Mouse (Mus musculus): ENCODE measurements around the gene Ptgis. TPM values are rescaled to one million over a fixed set of nuclear protein-coding genes. Genes with fewer than 3 reads are reported as not detected.

Ptgis gene
- polyA plus RNA-seq, 1 experiment from 2014 or later, result 8.5 TPM

DNA sequence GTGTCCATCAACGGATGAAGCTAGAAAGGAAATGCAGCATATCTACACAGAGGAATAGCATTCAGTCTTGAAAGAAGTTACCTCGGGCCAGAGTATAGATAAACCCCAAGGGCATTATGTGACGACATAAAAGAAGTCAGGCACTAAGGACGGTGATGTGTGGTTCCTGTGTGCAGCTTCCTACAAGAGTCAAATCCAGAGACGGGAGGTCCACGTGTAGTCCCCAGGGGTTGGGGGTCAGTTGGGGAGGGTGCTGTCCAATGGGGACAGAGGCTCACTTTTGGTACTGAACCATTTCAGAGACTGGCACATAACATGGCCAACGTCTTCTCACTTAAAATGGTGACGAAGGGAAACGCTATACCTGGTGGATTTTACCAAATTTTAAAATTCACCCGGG is 61.1 kb downstream of the Ptgis start:
- Histone ChIP-seq H3K4me1 (no peaks in the 10 kb centered on the region), H3K27me3 (replicated peaks) (no peaks in the 10 kb centered on the region), H3K9me3 (no peaks in the 10 kb centered on the region), H3K4me2 (replicated peaks) (no peak overlapping the region), H3K4me3 (no peak overlapping the region), H3K27ac (no peak overlapping the region), H3K9ac (no peak overlapping the region), H3K36me3 (no peaks in the 10 kb centered on the region)
- ATAC-seq (ENCODE audit: low FRiP score, low read depth), result no peak
- 86% methylated on average over 10 of the region's 10 CpGs for WGBS

DNA sequence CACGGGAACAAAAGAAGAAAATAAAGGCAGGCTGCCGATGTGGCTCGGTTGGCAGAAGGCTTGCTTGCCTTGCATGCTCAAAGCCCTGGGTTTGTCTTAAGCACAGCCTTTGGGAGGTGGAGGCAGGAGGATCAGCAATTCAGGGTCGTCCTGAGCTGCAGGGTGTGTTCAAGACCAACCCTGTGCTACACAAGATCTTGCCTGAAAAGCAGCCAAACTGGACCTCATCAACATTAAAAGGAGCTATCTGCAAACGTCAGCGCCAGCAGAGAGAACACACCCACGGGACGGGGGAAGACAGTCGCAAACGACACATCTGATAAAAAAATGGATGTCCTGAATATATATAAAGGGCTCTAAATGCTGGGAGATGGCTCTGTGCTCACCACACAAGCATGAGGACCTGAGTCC is 63.2 kb downstream of the Ptgis start:
- Histone ChIP-seq H3K27ac (no peak overlapping the region), H3K4me1 (no peaks in the 10 kb centered on the region), H3K4me3 (no peak overlapping the region), H3K27me3 (replicated peaks) (no peaks in the 10 kb centered on the region), H3K4me2 (replicated peaks) (no peak overlapping the region), H3K9ac (no peak overlapping the region), H3K36me3 (no peaks in the 10 kb centered on the region), H3K9me3 (no peaks in the 10 kb centered on the region)
- no peak for ATAC-seq (ENCODE audit: low FRiP score, low read depth)
- WGBS, result 70% methylated on average over 10 of the region's 10 CpGs

GRCm38 (mm10) chr2:167175284-167175683 is 65.1 kb downstream of the Ptgis start:
- Histone ChIP-seq H3K4me2 (replicated peaks) (no peak overlapping the region), H3K27me3 (replicated peaks) (no peaks in the 10 kb centered on the region), H3K9me3 (no peaks in the 10 kb centered on the region), H3K9ac (no peak overlapping the region), H3K36me3 (no peaks in the 10 kb centered on the region), H3K4me3 (no peak overlapping the region), H3K4me1 (no peaks in the 10 kb centered on the region), H3K27ac (no peak overlapping the region)
- no peak for ATAC-seq (ENCODE audit: low FRiP score, low read depth)
- WGBS, result 85% methylated on average over 6 of the region's 6 CpGs

GRCm38 (mm10) chr2:167173051-167173875 is 67.1 kb downstream of the Ptgis start:
- H3K27me3 ChIP-seq (replicated peaks), result no peaks in the 10 kb centered on the region
- no peaks in the 10 kb centered on the region for H3K36me3 ChIP-seq
- H3K4me2 ChIP-seq (replicated peaks), result no peak overlapping the region
- no peak overlapping the region for H3K4me3 ChIP-seq
- H3K9ac ChIP-seq, result no peak overlapping the region
- no peaks in the 10 kb centered on the region for H3K9me3 ChIP-seq
- WGBS, result 80% methylated on average over 5 of the region's 5 CpGs
- no peak for ATAC-seq (ENCODE audit: low FRiP score, low read depth)
- H3K27ac ChIP-seq, result no peak overlapping the region
- no peaks in the 10 kb centered on the region for H3K4me1 ChIP-seq

DNA sequence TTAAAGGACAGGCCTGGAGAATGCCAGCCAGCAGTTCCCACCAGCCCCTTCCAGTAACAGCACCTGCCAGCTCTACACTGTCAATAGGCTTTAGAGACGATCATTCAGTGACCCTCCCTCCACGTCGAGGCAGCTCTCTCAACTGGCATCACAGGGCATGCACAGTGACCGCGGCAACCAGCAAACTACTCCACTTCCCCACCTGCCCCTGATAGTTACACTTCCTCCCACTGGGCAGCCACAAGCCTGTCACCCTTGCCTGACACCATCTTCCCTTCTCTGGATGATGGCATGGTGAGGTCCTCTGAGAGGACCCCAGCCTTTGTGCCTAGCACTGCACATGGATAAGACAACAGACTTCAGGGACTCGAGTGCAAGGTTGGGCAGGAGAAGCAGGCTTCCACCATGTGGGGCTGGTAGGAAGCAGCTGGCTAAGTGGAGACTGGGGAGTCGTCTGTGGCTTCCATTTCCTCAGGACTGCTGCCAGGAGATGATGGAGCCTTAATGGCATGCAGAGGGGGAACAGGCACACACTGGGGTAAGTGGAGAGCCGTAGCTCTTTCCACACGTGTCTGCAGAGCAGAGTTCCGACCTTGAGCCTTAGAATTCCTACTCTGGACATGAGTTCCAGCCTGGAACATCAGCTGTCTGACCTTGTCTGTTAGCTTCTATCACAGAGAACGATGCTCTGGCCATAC is 72.7 kb downstream of the Ptgis start:
- Histone ChIP-seq H3K27me3 (replicated peaks) (no peaks in the 10 kb centered on the region), H3K9ac (no peak overlapping the region), H3K9me3 (no peaks in the 10 kb centered on the region), H3K27ac (no peak overlapping the region), H3K4me2 (replicated peaks) (no peak overlapping the region), H3K36me3 (no peaks in the 10 kb centered on the region), H3K4me1 (no peaks in the 10 kb centered on the region), H3K4me3 (no peak overlapping the region)
- ATAC-seq (ENCODE audit: low FRiP score, low read depth), result no peak
- WGBS, result 67% methylated on average over 11 of the region's 11 CpGs

DNA sequence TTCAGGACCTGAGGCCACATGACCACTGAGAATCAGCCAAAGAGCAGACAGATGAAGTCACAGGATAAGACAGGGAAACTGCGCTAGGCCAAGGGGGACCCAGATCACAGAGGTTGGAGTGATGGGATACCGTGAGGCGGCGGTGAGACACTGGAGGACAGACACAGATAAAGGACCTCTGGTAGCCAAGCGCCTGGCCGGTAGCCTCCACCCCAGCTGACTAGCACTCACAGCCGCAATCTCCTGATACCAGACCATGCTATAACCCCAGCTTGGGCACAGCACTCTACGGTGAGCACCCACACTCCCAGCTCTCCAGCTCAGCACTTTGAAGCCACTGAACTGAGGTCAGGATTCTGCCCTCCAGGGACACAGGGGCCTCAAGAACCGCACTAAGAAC is 76.8 kb downstream of the Ptgis start:
- Histone ChIP-seq H3K4me3 (no peak overlapping the region), H3K9ac (no peak overlapping the region), H3K4me1 (0 out of 2 replicates have a peak, but pooled peaks cover 3% of the 10 kb centered on the region), H3K9me3 (0 out of 2 replicates have a peak, but pooled peaks cover 8% of the 10 kb centered on the region), H3K27me3 (replicated peaks) (no peaks in the 10 kb centered on the region), H3K4me2 (replicated peaks) (no peak overlapping the region), H3K27ac (no peak overlapping the region), H3K36me3 (no peaks in the 10 kb centered on the region)
- WGBS, result 89% methylated on average over 9 of the region's 9 CpGs
- ATAC-seq (ENCODE audit: low FRiP score, low read depth), result no peak

GRCm38 (mm10) chr2:167163134-167163533 is 77.3 kb downstream of the Ptgis start:
- Histone ChIP-seq H3K4me3 (no peak overlapping the region), H3K27me3 (replicated peaks) (no peaks in the 10 kb centered on the region), H3K36me3 (no peaks in the 10 kb centered on the region), H3K4me2 (replicated peaks) (no peak overlapping the region), H3K9me3 (0 out of 2 replicates have a peak, but pooled peaks cover 8% of the 10 kb centered on the region), H3K4me1 (0 out of 2 replicates have a peak, but pooled peaks cover 3% of the 10 kb centered on the region), H3K27ac (no peak overlapping the region), H3K9ac (no peak overlapping the region)
- WGBS, result 83% methylated on average over 10 of the region's 10 CpGs
- ATAC-seq (ENCODE audit: low FRiP score, low read depth), result no peak

DNA sequence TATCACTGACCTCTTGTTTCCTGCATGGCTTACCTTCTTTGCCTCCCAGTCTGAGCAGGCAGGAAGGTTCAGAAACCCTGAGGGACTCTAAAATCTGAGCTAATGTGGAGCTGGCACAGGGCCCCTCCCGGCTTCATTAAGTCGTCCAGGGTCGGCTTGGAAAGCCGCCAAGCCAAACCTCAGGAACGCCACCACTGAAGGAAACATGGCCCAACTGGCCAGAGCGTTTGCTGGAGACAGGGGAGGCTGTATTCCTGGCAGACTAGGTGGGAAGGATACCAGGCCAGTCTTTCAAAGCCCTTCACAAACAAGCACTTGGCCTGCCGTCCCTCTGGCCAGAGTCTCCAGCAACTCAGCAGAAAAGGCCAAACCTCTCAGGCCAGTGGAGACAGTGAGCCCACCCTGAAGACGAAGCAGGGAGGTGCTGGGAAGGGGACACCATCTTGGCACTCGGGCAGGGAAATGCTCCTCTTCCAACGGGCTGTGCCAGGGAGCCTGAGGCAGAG is 77.8 kb downstream of the Ptgis start:
- Histone ChIP-seq H3K4me2 (replicated peaks) (no peak overlapping the region), H3K9ac (no peak overlapping the region), H3K36me3 (no peaks in the 10 kb centered on the region), H3K4me1 (0 out of 2 replicates have a peak, but pooled peaks cover 3% of the 10 kb centered on the region), H3K9me3 (0 out of 2 replicates have a peak, but pooled peaks cover 8% of the 10 kb centered on the region), H3K27me3 (replicated peaks) (no peaks in the 10 kb centered on the region), H3K27ac (no peak overlapping the region), H3K4me3 (no peak overlapping the region)
- 78% methylated on average over 10 of the region's 10 CpGs for WGBS
- no peak for ATAC-seq (ENCODE audit: low FRiP score, low read depth)

DNA sequence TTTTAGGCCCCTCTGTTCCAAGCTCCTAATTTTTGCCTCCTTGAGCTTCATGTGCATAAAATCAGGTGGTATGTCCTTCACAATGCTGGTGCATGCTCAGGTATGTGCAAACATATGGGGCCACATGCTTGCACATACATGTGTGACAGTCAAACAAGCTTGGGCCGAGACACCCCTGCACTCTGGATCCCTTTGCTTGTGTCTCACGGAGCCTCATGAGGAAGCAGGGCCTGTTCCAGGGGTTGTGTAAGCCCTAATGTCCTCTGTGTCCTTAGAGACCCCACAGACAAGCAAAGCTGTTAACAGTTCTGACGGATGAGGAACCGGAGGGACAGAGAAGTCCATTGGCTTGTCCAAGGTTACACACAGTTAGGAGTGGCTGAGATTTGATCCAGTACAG is 80.7 kb downstream of the Ptgis start:
- peaks cover 14% of the 10 kb centered on the region for H3K4me1 ChIP-seq
- 90% methylated on average over 4 of the region's 4 CpGs for WGBS

DNA sequence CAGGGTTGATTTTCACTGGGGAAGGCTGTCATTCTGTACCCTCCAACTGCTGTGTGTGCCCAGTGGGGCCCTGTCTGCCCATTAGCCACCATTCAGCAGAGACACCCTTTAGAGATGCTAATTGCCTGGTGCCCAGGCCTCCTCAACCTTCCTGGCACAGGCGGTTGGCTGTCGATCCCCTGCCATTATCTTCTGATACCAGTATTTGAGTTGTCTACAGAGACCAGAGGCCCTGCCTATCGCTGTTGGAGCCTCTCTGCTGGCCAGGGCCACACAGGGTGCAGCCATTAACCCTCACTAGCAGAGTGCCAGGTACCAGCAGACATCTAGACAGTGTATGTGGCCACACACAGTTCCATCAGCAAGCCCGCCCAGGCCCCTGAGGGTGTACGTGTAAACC is 81.6 kb downstream of the Ptgis start:
- H3K4me3 ChIP-seq, result no peak overlapping the region
- WGBS, result 77% methylated on average over 5 of the region's 5 CpGs
- peaks cover 14% of the 10 kb centered on the region for H3K4me1 ChIP-seq
- no peak overlapping the region for H3K4me2 ChIP-seq (replicated peaks)
- no peak overlapping the region for H3K27ac ChIP-seq
- H3K27me3 ChIP-seq (replicated peaks), result no peaks in the 10 kb centered on the region
- H3K9me3 ChIP-seq, result 0 out of 2 replicates have a peak, but pooled peaks cover 8% of the 10 kb centered on the region
- ATAC-seq (ENCODE audit: low FRiP score, low read depth), result no peak
- H3K36me3 ChIP-seq, result no peaks in the 10 kb centered on the region
- no peak overlapping the region for H3K9ac ChIP-seq

More for the DNA sequence above, 80.7 kb downstream of the Ptgis start:
- Histone ChIP-seq H3K9me3 (0 out of 2 replicates have a peak, but pooled peaks cover 8% of the 10 kb centered on the region), H3K27ac (no peak overlapping the region), H3K36me3 (no peaks in the 10 kb centered on the region), H3K27me3 (replicated peaks) (no peaks in the 10 kb centered on the region), H3K9ac (no peak overlapping the region), H3K4me2 (replicated peaks) (no peak overlapping the region), H3K4me3 (no peak overlapping the region)
- no peak for ATAC-seq (ENCODE audit: low FRiP score, low read depth)

DNA sequence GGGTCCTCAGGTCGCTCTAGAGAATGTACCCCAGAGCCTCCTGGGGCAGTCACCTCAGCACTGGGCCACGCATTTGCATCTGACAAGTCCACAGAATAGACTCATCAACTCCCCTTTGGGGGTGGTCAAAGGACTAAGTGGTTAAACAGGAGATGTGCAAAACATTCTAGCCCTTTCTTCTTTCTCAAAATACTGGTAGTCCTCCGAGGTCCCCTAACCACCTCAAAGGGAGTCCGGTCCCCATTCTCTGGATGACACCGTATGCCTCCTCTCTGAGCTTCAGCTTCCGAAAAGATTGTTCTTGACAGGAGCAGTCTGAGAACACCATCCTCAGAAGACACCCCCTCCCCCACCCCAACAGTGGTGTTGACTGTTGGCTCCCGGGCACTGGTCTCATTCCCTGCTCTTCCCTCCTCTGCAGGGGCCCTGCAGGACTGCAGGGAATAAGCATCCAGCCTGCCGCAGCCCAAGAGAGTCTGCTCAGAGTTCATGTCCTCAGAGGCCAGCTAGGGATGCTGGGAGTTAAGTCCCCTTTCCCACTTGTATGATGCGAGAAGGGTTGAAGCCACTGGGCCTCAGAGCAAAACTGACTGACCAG is 84.2 kb downstream of the Ptgis start:
- H3K4me3 ChIP-seq, result no peak overlapping the region
- no peak for ATAC-seq (ENCODE audit: low FRiP score, low read depth)
- no peaks in the 10 kb centered on the region for H3K27me3 ChIP-seq (replicated peaks)
- no peak overlapping the region for H3K27ac ChIP-seq
- peaks cover 14% of the 10 kb centered on the region for H3K4me1 ChIP-seq
- no peak overlapping the region for H3K9ac ChIP-seq
- H3K9me3 ChIP-seq, result 0 out of 2 replicates have a peak, but pooled peaks cover 6% of the 10 kb centered on the region
- no peaks in the 10 kb centered on the region for H3K36me3 ChIP-seq
- no peak overlapping the region for H3K4me2 ChIP-seq (replicated peaks)
- WGBS, result 33% methylated on average over 9 of the region's 9 CpGs

DNA sequence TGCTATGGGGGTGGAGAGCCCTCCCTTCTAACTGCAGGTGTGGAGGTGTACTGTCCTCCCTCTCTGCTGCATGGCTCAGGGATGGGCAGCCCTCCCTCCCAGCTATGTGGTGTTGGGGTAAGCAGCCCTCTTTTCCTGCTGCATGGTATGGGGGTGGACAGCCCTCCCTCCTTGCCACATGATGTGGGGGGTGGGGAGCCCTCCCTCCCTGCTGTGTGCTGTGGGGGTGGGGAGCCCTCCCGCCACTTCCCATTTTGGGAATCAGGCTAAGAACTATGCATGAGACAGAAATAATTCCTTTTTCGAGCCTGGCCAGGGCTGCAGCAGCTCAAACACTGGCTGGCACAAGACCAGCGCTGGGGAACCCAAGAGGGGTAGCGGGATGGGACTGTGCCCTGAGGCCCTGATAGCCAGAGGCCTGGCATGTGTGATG is 84.8 kb downstream of the Ptgis start:
- 60% methylated on average over 4 of the region's 4 CpGs for WGBS
- Histone ChIP-seq H3K9ac (0 out of 2 replicates have a peak overlapping the region, but pooled peaks have one; percentile 17), H3K4me1 (peaks cover 14% of the 10 kb centered on the region), H3K27ac (no peak overlapping the region), H3K27me3 (replicated peaks) (no peaks in the 10 kb centered on the region), H3K36me3 (no peaks in the 10 kb centered on the region), H3K9me3 (0 out of 2 replicates have a peak, but pooled peaks cover 5% of the 10 kb centered on the region), H3K4me2 (replicated peaks) (no peak overlapping the region), H3K4me3 (no peak overlapping the region)
- ATAC-seq (ENCODE audit: low FRiP score, low read depth), result no peak

Measured in neural tube, embryonic 12.5 days (tissue).